Mouse (Mus musculus) embryonic fibroblast, embryonic 13.5 days (primary cell): ENCODE data around the gene Olfr763.

ENCODE experiments used
- CTCF ChIP-seq: IDR thresholded peaks from 2 replicates; pipeline ENCODE4 v1.5.1; 2011; ENCODE audit warnings: mild to moderate bottlenecking, control low read depth, low read length, moderate library complexity, borderline replicate concordance; ENCODE audit not compliant: insufficient read depth
- POLR2A ChIP-seq: IDR thresholded peaks from 2 replicates; pipeline ENCODE4 v1.6.1; 2011; ENCODE audit warnings: low read depth, mild to moderate bottlenecking, control low read depth, low read length, moderate library complexity

DNA sequence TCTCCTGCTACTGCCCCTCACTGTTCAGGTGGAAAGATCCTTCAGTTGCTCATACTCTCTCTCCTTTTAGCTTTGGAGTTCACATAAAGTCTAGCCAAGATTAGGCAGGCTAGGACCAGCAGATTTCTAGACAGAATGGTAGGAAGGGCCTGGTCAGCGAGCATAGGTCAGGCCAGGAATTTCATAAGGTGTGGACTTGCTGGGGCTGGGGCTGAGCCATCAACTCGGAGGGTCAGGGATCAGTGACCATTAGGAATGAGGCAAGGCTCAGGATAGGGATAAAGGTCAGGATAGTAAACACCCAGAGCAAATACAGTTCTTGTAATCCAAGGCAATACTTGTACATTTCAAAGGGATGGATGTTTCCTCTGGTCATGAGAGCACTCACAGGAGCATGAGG lies 45.6 kb upstream of the Olfr763 start:
- TF ChIP-seq POLR2A = no peak
- TF ChIP-seq CTCF = no peak
